Mouse (Mus musculus) 416B (cell line): Measurements from ENCODE around the gene Cldn13.
"Not testable (repeated sequence)": the region's sequence is repeated elsewhere in the genome, so short reads cannot be mapped to it uniquely, and the experiment has no call there.

Experiments
- DNase-seq: peaks from one replicate; pipeline ENCODE4 v3.0.0; 2011; ENCODE audit warnings: low read depth

Cldn13 gene

GRCm38 (mm10) chr5:134915311-134915710, at the start of gene Cldn13:
Cldn13 (minus strand) TSS chr5:134915526.
- DNase-seq, result no peak

DNA sequence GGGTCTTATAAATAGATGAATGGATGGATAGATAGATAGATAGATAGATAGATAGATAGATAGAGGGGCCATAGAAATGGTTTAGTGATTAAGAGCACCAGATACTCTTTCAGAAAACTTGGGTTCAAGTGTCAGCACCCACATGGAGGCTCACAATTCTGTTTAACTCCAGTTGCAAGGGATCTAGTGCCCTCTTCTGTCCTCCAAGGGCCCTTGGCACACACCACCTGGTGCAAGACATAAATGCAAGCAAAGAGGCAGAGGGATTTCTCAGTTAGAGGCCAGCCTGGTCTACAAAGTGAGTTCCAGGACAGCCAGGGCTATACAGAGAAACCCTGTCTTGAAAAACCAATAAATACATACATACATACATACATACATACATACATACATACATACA, 49.3 kb upstream of the Cldn13 start:
- DNase-seq, result peak; percentile 60

- DNase-seq, result peak; percentile 61
Measured at GRCm38 (mm10) chr5:134963546-134963945, 48.2 kb upstream of the Cldn13 start.

DNA sequence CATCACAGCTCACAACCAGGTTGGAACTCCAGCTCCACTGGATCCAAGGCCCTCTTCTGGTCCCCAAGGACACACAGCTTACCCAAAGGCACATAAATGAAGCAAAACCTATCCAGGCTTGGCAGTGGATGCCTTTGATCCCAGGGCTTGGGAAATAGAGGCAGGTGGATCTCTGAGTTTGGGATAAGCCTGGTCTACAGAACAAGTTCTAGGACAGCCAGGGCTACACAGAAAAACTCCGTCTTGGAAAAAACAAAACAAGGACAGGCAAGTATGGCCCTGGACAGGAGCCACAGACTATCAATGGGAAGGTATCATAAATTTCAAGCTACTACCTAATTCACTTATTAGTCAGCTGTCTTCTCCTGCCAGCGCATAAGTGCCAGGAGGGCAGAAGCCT, 46.2 kb upstream of the Cldn13 start:
- DNase-seq, result no peak

DNA sequence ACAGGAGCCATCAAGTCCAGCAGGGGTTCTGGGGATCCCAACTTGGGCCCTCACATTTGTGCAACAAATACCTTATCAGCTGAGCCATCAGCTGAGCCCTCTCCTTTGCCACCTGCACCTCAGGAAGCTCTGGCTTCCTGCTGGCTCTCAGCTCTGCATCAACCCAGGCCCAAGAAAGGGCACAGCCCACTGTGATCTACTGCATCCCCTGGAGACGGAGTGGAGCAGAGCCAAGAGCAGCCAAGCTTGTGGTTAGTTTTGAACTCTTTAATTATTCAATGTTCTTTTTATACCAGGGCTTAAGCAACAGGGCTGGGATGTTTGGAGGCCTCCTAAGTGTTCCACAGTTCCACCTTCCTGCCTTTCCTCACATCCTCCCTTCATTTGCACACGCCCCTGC, 45.1 kb upstream of the Cldn13 start:
- DNase-seq, result peak; percentile 88

DNA sequence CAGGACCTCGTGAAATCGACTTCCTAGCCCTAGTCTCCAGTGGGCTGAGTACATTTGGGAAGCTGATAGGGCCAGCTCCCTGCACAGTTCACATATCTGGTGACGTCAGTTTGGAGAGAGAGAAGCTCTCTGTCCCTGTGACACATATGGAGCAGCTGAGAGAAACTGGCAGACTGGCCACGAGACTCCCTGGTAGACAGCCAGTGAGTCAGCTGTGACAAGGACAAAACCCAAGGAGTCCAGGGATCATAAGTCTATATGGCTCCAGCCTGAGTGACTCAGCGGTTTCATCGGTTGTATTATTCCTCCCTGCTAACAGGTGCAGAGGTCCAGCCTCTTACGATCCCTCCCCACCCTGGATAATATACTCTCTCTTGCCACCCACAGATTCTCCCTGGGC, 43.8 kb upstream of the Cldn13 start:
- DNase-seq, result peak; percentile 90

DNA sequence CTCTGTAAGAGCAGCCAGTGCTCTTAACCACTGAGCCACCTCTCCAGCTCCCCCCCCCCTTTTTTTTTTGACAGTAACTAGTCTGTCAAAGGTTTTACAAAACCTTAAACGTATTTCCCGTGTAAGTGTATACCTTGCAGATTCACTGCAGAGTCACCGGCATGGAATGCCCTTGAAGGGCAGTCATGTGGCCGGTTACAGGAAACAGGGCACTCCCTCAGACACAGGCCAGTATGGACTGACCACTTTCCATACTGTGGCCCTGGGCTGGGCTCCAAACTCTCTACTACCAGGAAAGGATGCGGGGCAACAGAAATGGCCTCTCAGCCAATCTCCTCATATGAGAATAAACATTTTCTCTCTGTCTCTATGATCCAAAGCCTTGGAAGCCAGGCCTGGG, 40.2 kb upstream of the Cldn13 start:
- DNase-seq, result no peak

DNA sequence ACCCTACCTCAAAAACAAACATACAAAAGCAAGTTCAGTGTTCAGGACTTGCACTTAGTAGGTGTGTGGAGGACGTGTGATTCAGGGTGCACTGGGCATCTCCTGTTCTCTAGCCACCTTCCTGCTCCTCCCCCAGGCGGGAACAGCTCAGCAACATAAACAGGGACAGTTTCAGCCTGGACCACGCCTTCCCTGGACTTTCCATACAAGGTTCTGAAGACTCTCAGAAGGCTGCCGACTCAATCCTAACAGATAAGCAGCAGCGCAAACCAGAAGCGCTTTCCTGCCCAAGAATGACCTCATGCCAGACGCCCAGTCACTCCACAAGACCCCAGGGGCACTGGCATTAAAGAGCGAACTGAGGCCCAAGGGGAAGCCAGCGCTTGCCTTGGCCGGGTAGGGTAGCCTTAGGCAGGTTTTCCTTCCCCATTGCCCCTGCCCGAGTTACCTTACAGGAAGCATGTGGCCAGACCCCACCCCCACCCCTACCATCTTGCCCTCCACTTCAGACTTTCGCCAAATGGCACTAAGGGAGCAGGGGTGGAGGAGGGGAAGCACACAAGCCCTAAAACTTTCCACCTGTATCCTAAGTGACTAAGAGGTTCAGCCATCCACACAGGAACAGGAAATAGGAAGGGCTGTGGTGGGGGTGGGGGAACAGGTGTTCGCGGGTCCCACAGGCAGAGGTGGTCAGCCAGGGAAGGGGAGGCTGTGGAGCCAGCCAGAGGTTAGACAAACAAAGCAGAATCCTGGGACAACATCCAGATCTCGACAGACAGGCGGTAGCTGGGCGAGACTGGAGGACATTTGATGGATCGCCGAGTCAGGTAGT, 35.9 kb upstream of the Cldn13 start:
- DNase-seq, result peak; percentile 88

GRCm38 (mm10) chr5:134948085-134948439, 32.7 kb upstream of the Cldn13 start:
- no peak for DNase-seq

- DNase-seq, result no peak
Measured at GRCm38 (mm10) chr5:134947420-134948084, 32.2 kb upstream of the Cldn13 start.

GRCm38 (mm10) chr5:134946857-134947255, 31.5 kb upstream of the Cldn13 start, which contains the start of gene Cldn4:
Cldn4 (minus strand) TSS chr5:134946934.
- DNase-seq, result no peak

DNA sequence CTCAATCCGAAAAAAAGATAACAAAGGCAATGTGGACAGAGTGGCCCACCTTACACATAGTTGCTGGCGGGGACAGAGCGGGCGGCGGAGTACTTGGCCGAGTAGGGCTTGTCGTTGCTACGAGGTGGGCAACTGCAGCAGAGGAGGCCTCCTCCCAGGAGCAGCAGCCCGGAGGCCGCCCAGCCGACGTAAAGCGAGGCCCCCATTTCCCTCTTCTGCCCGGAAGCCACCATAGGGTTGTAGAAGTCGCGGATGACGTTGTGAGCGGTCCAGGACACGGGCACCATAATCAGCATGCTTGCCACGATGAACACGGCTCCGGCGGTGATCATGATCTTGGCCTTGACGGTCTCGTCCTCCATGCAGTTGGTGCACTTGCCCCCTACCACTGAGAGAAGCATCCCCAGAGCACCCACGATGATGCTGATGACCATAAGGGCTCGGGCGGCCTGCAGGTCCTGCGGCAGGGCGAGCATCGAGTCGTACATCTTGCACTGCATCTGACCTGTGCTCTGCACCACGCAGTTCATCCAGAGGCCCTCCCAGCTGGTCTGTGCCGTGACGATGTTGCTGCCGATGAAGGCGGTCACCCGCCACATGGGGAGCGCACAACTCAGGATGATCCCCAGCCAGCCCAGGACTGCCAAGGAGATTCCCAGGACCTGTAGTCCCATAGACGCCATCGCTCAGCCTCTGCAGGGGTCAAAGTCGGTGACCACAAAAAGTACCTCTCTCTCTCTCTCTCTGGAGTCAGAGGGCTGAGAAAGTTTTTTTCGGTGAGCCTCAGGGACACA, 30.9 kb upstream of the Cldn13 start:
- DNase-seq, result no peak

GRCm38 (mm10) chr5:134945266-134945959, 30.1 kb upstream of the Cldn13 start:
- DNase-seq, result no peak

GRCm38 (mm10) chr5:134944179-134944578, 28.9 kb upstream of the Cldn13 start:
- no peak for DNase-seq

- DNase-seq, result no peak
Measured at GRCm38 (mm10) chr5:134942740-134943139, 27.4 kb upstream of the Cldn13 start.

DNA sequence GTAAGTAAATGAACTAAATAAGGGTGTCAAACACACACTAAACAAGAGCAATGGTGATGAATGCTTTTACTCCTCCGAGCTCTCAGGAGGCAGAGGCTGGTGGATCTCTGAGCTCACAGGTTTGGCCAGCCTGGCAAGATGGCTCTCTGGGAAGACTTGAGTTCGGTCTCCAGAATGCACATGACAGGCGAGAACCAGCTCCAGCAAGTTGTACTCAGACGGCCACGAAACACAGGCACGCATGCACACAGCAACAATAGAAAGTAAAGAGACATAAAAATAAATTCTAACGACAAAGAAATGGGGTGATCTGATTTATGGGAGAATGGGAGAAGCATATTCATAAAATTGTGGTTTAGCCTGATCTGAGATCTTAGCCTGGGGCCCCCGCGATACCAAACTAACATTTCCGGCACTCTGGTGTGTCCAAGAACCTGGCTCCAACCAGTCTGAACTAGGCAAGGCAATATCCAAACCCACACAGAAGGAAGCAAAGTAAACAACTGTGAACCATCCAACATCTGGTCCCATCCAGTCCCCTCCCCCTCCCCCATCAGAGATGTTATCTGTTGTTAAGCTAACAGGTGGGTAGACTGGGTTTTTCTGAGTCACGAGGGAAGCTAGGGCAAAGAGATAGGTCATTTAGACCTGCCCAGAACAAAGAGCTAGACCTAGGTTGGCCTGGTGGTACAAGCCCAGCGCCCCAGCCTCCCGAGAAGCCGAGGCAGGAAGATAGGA, 26.3 kb upstream of the Cldn13 start:
- peak; percentile 47 for DNase-seq

GRCm38 (mm10) chr5:134939554-134939953, 24.2 kb upstream of the Cldn13 start:
- not testable (repeated sequence) for DNase-seq

DNA sequence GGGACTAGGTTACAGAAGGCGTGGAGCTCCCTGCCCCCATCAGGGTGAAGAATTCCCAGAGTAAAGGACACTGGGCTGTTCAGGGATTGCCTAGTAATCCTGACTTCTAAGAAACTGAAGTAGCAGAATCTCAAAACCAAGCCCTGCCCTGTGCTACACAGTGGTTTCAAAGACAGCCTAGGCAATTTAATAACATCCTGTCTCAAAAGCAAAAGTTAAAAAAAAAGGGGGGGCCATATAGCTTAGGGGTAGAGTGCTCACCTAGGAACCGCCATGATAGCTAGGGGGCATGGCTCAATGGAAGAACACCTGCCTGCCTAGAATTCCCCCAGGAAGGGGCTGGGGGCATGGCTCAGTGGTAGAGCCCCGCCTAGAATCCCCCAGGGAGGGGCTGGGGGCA, 23.7 kb upstream of the Cldn13 start:
- DNase-seq, result no peak

DNA sequence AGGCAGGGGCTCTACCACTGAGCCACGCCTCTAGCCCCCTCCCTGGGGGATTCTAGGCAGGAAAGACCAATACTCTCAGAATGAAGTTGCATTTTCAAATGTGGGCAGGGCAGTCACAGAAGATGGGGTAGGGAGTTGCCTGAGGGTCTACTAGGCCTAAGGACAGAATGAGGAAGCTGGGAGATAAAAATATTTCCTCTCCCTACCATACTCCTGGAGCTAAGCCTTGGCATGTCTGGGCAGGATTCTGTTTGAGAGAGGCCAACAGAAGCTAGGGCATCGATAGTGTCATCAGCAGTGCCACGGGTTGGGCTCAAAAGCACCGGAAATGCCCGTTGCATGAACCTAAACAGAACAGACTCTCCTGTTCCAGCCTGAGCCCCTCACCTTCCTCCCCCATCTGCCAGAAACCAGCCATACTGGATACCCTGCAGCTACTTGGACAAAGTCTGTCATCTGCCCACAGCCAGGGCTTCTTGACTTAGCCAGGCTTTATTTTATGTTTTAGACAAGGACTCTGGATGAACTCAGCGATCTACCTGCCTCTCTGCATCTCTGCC, 21.4 kb upstream of the Cldn13 start:
- DNase-seq, result peak; percentile 70

GRCm38 (mm10) chr5:134936051-134936450, 20.7 kb upstream of the Cldn13 start:
- no peak for DNase-seq

DNA sequence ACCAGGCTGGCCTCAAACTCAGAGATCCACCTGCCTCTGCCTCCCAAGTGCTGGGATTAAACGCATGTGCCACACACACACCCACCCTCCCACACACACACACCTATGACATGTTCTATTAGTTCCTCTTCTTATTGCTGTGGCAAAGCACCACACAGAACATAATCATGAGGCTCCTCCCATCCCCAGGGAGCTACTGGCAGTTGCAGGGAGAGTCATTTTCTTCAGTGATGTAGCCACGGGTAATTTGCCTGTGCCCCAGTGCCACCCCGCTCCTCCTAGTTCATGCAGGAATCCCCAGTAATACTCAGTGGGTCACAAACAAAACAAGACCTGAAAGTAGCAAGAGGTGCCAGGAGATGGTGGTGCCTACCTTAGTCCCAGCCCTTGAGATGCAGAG, 19.3 kb upstream of the Cldn13 start:
- no peak for DNase-seq
